Mouse (Mus musculus): Measurements from ENCODE around the gene Scimp. TPM values are rescaled to one million over a fixed set of nuclear protein-coding genes. Genes with fewer than 3 reads are reported as not detected.

Scimp gene
- polyA plus RNA-seq, 1 experiment from 2014 or later = 0.20 TPM

DNA sequence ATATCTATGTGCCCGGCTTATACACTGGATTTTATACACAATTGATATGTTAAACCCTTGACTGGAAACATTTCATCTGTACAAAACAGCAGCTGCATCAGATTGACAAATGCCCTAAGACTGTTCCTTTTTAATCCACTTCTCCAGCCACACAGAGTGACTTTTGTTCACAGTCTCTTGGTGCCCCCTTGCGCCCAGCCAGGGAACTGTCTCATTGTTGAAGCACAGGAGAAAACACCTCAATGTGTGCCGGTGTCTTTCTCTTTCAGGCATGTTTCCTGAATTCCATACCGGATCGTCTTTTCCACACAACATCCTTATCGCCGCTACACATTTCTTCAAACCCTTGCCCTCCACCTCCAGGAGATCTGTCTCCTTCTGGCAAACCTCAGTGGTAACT is 56.7 kb downstream of the Scimp start:
- H3K27me3 ChIP-seq (ENCODE audit: insufficient read depth, low read length) = no peaks in the 10 kb centered on the region; the same call in 1 of the 2 replicates
- no peak for ATAC-seq (ENCODE audit: low FRiP score, low TSS enrichment)

DNA sequence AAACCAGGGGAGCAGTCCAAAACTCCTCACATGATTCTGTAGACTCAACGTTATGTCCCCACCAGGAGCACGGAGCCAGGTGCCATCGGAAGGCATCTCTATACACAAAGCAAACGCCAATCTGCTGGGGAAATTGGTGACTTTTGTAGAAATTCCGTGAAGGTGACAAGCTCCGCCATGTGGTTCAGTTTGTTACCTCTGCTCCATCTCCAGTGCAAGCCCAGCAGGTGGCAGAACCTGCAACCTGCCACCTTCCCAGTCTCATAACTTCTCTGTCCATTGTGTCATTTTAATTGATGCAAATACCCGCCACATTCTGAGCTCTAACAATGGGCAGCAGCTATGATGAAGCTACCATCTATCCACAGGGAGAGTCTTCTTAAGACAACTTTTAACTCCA is 57.4 kb downstream of the Scimp start:
- Histone ChIP-seq H3K4me3 (ENCODE audit: low read length) (no peak overlapping the region), H3K36me3 (ENCODE audit: insufficient read depth, low read length) (no peaks in the 10 kb centered on the region)
- 67% methylated on average over 7 of the region's 7 CpGs for WGBS

More for the DNA sequence above, 56.7 kb downstream of the Scimp start:
- Histone ChIP-seq H3K4me3 (ENCODE audit: low read length) (no peak overlapping the region), H3K9me3 (ENCODE audit: low read length) (no peaks in the 10 kb centered on the region), H3K4me1 (ENCODE audit: insufficient read depth, low read length) (no peaks in the 10 kb centered on the region), H3K36me3 (ENCODE audit: insufficient read depth, low read length) (no peaks in the 10 kb centered on the region), H3K27ac (ENCODE audit: low read length) (no peak overlapping the region), H3K4me2 (replicated peaks; ENCODE audit: low read depth, low read length) (no peak overlapping the region), H3K9ac (replicated peaks; ENCODE audit: low read length) (no peak overlapping the region; the same call in 1 of the 2 replicates)
- WGBS = 10% methylated on average over 7 of the region's 7 CpGs

DNA sequence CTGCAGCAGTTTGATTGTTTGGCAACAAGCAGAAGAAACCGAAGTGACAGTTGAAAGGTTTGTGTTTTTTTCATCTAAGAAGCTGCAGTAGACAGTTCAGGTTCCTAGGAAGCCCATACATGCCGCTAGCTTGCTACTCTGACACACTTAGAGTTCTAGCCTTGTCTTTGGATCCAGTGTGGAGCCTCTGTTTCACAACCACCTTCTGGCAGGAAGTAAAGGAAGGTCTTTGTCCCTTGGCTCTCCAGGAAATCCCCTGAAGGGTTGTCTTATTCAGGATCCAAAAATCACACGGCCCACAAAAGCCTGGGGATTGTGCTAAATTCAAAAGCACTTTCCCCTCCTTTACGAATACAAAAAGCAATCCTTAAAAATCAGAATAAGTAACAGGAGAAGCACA is 57.9 kb downstream of the Scimp start:
- no peaks in the 10 kb centered on the region for H3K9me3 ChIP-seq (ENCODE audit: low read length)
- H3K4me3 ChIP-seq (ENCODE audit: low read length) = no peak overlapping the region
- H3K4me1 ChIP-seq (ENCODE audit: insufficient read depth, low read length) = no peaks in the 10 kb centered on the region
- H3K9ac ChIP-seq (replicated peaks; ENCODE audit: low read length) = no peak overlapping the region
- H3K36me3 ChIP-seq (ENCODE audit: insufficient read depth, low read length) = no peaks in the 10 kb centered on the region
- H3K4me2 ChIP-seq (replicated peaks; ENCODE audit: low read depth, low read length) = no peak overlapping the region
- H3K27ac ChIP-seq (ENCODE audit: low read length) = no peak overlapping the region
- 68% methylated on average over 4 of the region's 4 CpGs for WGBS
- H3K27me3 ChIP-seq (ENCODE audit: insufficient read depth, low read length) = no peaks in the 10 kb centered on the region; the same call in 1 of the 2 replicates
- no peak for ATAC-seq (ENCODE audit: low FRiP score, low TSS enrichment)

More for the DNA sequence above, 57.4 kb downstream of the Scimp start:
- ATAC-seq (ENCODE audit: low FRiP score, low TSS enrichment) = no peak
- Histone ChIP-seq H3K9ac (replicated peaks; ENCODE audit: low read length) (no peak overlapping the region), H3K4me2 (replicated peaks; ENCODE audit: low read depth, low read length) (no peak overlapping the region), H3K9me3 (ENCODE audit: low read length) (no peaks in the 10 kb centered on the region), H3K27me3 (ENCODE audit: insufficient read depth, low read length) (no peaks in the 10 kb centered on the region; the same call in 1 of the 2 replicates), H3K27ac (ENCODE audit: low read length) (no peak overlapping the region), H3K4me1 (ENCODE audit: insufficient read depth, low read length) (no peaks in the 10 kb centered on the region)

DNA sequence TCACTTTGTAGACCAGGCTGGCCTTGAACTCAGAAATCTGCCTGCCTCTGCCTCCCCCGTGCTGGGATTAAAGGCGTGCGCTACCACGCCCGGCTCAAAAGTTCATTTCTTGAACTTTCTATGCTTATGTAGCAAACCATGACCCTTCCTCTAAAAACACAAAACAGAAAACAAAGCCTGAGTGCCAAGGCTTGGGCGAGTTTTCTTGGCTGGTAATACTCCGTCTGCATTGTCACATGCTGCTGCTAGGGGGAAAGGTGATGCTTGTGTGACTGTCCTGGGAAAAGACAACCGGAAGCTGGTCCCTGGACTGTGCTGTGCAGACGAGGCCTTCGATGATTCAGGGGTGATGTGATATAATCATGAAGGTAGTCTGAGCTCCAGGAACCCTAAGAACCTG is 59.2 kb downstream of the Scimp start:
- ATAC-seq (ENCODE audit: low FRiP score, low TSS enrichment) = no peak
- no peaks in the 10 kb centered on the region; the same call in 1 of the 2 replicates for H3K27me3 ChIP-seq (ENCODE audit: insufficient read depth, low read length)
- no peaks in the 10 kb centered on the region for H3K9me3 ChIP-seq (ENCODE audit: low read length)
- 89% methylated on average over 10 of the region's 10 CpGs for WGBS
- H3K27ac ChIP-seq (ENCODE audit: low read length) = no peak overlapping the region
- H3K36me3 ChIP-seq (ENCODE audit: insufficient read depth, low read length) = no peaks in the 10 kb centered on the region
- no peaks in the 10 kb centered on the region for H3K4me1 ChIP-seq (ENCODE audit: insufficient read depth, low read length)
- no peak overlapping the region for H3K4me3 ChIP-seq (ENCODE audit: low read length)
- no peak overlapping the region for H3K4me2 ChIP-seq (replicated peaks; ENCODE audit: low read depth, low read length)
- H3K9ac ChIP-seq (replicated peaks; ENCODE audit: low read length) = no peak overlapping the region

DNA sequence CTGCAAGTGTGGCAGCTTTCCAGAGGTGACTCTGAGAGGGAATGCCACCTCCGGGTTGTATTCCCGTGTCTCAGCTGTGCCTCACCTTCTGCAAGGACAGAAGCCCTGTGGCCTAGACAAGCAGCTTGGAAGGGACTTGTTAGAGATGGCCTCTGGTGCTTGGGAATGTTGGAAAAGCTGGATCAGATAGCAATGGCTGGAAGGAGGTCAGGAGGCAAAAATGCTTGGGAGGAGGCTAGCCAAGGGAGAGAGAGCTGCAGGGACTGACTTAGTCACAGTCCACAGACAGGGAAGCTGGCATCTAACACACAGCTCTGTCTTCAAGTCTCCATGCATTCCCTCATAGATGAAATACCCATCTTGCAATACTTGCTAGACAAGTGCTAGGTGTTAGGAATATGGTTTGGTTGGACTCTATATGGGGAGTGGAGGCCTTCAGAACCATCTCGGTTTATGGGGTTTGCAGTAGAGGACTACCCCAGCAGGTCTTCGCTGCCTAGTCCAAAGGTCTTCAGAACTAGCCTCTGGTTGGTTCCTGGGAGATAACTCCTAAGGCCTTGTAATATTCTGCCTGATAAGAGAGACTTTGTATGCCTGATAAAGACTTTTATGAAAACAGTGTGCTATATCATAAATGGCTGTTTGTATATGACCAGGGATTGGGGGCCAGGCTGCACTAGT is 59.9 kb downstream of the Scimp start:
- Histone ChIP-seq H3K4me3 (ENCODE audit: low read length) (no peak overlapping the region), H3K9me3 (ENCODE audit: low read length) (no peaks in the 10 kb centered on the region), H3K4me1 (ENCODE audit: insufficient read depth, low read length) (no peaks in the 10 kb centered on the region), H3K27ac (ENCODE audit: low read length) (no peak overlapping the region), H3K9ac (replicated peaks; ENCODE audit: low read length) (no peak overlapping the region), H3K27me3 (ENCODE audit: insufficient read depth, low read length) (no peaks in the 10 kb centered on the region; the same call in 1 of the 2 replicates), H3K36me3 (ENCODE audit: insufficient read depth, low read length) (no peaks in the 10 kb centered on the region), H3K4me2 (replicated peaks; ENCODE audit: low read depth, low read length) (no peak overlapping the region)
- no peak for ATAC-seq (ENCODE audit: low FRiP score, low TSS enrichment)
- WGBS = 83% methylated on average over 4 of the region's 4 CpGs

DNA sequence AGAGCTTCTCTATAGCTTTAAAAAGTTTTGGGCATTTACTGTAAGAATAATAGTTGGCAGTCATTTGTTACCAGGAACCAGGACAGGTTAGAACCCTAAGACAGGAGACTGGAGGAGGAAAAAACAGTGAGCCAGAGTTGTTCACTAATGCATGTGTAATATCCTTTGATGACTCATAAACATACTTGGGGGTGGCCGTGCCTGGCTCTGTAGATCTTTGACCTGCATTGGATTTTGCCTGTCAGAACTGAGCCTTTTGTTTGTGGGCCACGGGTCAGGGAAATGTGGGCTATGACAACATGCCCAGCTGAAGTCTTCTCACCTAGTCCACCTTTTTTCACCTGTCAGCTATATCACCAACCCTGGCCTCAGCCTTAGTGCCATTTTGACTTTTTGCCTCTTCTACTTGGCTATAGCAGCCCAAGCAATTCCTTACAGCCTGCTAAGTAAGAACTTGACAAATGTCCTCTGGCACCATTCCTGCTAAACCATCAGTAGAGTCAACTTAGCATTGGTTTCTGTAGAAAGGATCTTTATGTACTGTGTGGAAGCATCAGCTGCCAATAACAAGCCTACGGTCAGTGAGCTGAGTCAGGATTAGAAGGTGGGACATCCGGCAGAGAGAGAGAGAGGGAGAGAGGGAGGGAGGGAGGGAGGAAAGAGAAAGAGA is 64.4 kb downstream of the Scimp start:
- 75% methylated on average over 4 of the region's 4 CpGs for WGBS
- ATAC-seq (ENCODE audit: low FRiP score, low TSS enrichment) = no peak

DNA sequence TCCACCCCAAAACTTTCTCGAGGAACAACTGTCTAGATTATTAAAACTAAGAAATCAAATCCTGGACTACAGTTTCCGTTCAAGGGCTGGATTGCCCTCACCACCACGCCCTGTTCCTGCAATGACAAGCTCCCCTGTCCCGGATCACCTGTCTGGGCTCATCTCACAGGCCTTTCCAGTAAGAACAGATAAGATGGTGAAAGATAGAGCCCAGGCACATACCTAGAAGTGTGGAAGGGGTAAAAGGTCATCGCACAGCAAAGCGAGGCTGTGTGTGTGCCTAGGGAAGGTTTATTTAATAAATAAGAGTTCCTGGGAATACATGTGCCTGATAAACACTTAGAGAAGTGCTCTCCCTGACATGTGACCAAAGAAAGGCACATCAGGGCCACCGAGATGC is 66.8 kb downstream of the Scimp start:
- no peaks in the 10 kb centered on the region for H3K9me3 ChIP-seq (ENCODE audit: low read length)
- ATAC-seq (ENCODE audit: low FRiP score, low TSS enrichment) = no peak
- no peaks in the 10 kb centered on the region for H3K36me3 ChIP-seq (ENCODE audit: insufficient read depth, low read length)

More for the DNA sequence above, 64.4 kb downstream of the Scimp start:
- no peaks in the 10 kb centered on the region for H3K4me1 ChIP-seq (ENCODE audit: insufficient read depth, low read length)
- no peak overlapping the region for H3K27ac ChIP-seq (ENCODE audit: low read length)
- H3K9me3 ChIP-seq (ENCODE audit: low read length) = no peaks in the 10 kb centered on the region
- no peaks in the 10 kb centered on the region for H3K27me3 ChIP-seq (ENCODE audit: insufficient read depth, low read length)
- no peak overlapping the region for H3K4me2 ChIP-seq (replicated peaks; ENCODE audit: low read depth, low read length)
- H3K36me3 ChIP-seq (ENCODE audit: insufficient read depth, low read length) = no peaks in the 10 kb centered on the region
- H3K4me3 ChIP-seq (ENCODE audit: low read length) = no peak overlapping the region
- H3K9ac ChIP-seq (replicated peaks; ENCODE audit: low read length) = no peak overlapping the region

DNA sequence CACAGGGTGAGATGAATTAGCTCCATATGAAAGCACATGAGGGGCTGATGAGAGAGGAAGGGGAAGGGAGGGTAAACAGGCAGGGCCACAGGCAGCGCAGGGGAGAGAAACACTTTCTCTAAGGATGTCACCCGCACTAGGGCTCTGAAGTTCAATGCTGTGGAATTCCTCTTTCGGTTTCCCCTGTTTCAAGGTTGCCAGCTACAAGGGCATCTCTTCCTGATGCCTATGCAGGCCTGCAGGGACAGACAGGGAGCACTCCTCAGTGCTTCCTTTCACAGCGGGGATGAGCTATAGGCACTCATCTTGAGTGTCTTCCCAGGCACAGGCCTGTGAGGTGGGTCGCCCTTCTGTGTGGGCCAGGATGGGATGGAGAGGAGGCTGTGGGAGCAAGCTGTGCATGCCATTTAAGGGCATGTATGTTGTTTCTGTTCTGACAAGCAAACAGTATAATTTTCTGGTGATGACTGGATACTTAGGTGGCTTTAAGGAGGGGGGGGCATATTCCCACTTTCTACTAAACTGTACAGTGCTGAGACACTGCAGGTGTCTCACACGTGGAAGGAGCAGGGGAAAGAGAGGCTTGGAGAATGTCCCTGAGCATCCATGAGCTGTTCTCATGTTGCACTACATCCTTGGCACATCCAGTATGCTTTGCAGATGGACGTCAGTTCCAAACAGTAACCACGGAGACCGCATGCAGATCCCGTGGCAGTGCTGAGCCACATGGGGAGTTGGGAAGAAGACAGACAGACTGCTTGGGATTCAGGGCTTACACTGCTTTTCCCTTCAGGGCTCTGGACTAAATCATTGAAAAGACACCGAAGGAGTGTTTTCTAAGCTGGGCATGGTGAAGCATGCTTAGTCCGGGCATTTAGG is 69.6 kb downstream of the Scimp start:
- ATAC-seq (ENCODE audit: low FRiP score, low TSS enrichment) = no peak
- Histone ChIP-seq H3K27me3 (ENCODE audit: insufficient read depth, low read length) (no peaks in the 10 kb centered on the region), H3K27ac (ENCODE audit: low read length) (no peak overlapping the region), H3K4me1 (ENCODE audit: insufficient read depth, low read length) (no peaks in the 10 kb centered on the region), H3K4me2 (replicated peaks; ENCODE audit: low read depth, low read length) (no peak overlapping the region), H3K9ac (replicated peaks; ENCODE audit: low read length) (no peak overlapping the region), H3K4me3 (ENCODE audit: low read length) (no peak overlapping the region), H3K9me3 (ENCODE audit: low read length) (no peaks in the 10 kb centered on the region), H3K36me3 (ENCODE audit: insufficient read depth, low read length) (no peaks in the 10 kb centered on the region)
- WGBS = 86% methylated on average over 12 of the region's 12 CpGs

More for the DNA sequence above, 66.8 kb downstream of the Scimp start:
- no peak overlapping the region for H3K27ac ChIP-seq (ENCODE audit: low read length)
- no peak overlapping the region for H3K4me2 ChIP-seq (replicated peaks; ENCODE audit: low read depth, low read length)
- H3K27me3 ChIP-seq (ENCODE audit: insufficient read depth, low read length) = no peaks in the 10 kb centered on the region
- H3K4me1 ChIP-seq (ENCODE audit: insufficient read depth, low read length) = no peaks in the 10 kb centered on the region
- WGBS = 79% methylated on average over 7 of the region's 7 CpGs
- H3K9ac ChIP-seq (replicated peaks; ENCODE audit: low read length) = no peak overlapping the region
- H3K4me3 ChIP-seq (ENCODE audit: low read length) = no peak overlapping the region

DNA sequence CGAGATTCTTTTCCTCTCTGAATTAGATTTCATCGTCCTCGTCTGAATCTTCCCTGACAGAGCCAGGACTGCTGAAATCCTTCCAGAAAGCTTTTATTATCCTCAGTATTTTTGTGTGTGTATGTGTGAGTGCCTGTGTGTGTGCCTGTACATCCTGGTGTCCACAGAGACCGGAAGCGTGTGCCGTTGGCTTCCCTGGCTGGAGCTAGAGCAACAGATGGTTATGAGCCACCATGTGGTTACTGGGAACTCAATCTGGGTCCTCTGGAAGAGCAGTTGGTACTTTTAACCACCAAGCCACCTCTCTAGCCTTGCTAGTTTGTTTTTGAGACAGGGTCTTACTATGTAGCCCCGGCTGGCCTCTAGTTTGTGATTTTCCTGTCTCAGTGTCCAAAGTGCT is 70.3 kb downstream of the Scimp start:
- ATAC-seq (ENCODE audit: low FRiP score, low TSS enrichment) = no peak
- H3K27me3 ChIP-seq (ENCODE audit: insufficient read depth, low read length) = no peaks in the 10 kb centered on the region
- no peaks in the 10 kb centered on the region for H3K36me3 ChIP-seq (ENCODE audit: insufficient read depth, low read length)
- H3K9me3 ChIP-seq (ENCODE audit: low read length) = no peaks in the 10 kb centered on the region
- WGBS = 86% methylated on average over 7 of the region's 7 CpGs
- H3K4me2 ChIP-seq (replicated peaks; ENCODE audit: low read depth, low read length) = no peak overlapping the region
- H3K27ac ChIP-seq (ENCODE audit: low read length) = no peak overlapping the region
- H3K9ac ChIP-seq (replicated peaks; ENCODE audit: low read length) = no peak overlapping the region
- no peaks in the 10 kb centered on the region for H3K4me1 ChIP-seq (ENCODE audit: insufficient read depth, low read length)
- no peak overlapping the region for H3K4me3 ChIP-seq (ENCODE audit: low read length)
